Mouse (Mus musculus) midbrain, embryonic 10.5 days (tissue): ENCODE results near the gene Defb25. TPM values are rescaled to one million over a fixed set of nuclear protein-coding genes. Genes with fewer than 3 reads are reported as not detected.

Source experiments
- DNase-seq: peaks from one replicate; pipeline ENCODE4 v3.0.0-alpha.2; 2017; ENCODE audit warnings: low spot score
- H3K27ac ChIP-seq: fragments of 300-500 bp; sonication (generic); replicated peaks from 2 replicates; pipeline ENCODE4 v1.5.1; 2016; ENCODE audit warnings: mild to moderate bottlenecking
- H3K27me3 ChIP-seq: fragments of 300-500 bp; sonication (generic); 2 replicates; pipeline ENCODE4 v1.6.1; 2016; ENCODE audit warnings: low read depth, mild to moderate bottlenecking; ENCODE audit not compliant: poor library complexity, severe bottlenecking
- H3K36me3 ChIP-seq: fragments of 300-500 bp; sonication (generic); 2 replicates; pipeline ENCODE4 v1.6.1; 2016; ENCODE audit warnings: mild to moderate bottlenecking, moderate library complexity
- H3K4me1 ChIP-seq: fragments of 300-500 bp; sonication (generic); 2 replicates; pipeline ENCODE4 v1.6.1; 2016
- H3K4me3 ChIP-seq: fragments of 300-500 bp; sonication (generic); 2 replicates; pipeline ENCODE4 v1.5.1; 2016; ENCODE audit warnings: mild to moderate bottlenecking, moderate library complexity
- H3K9me3 ChIP-seq: fragments of 300-500 bp; sonication (generic); replicated peaks from 2 replicates; pipeline ENCODE4 v1.6.1; 2016; ENCODE audit warnings: mild to moderate bottlenecking
- WGBS: fragments of 180-500 bp; shearing (Covaris S2); methylation state at CpG from one replicate; pipeline ENCODE4 v1.1.7; 2016; 5-methylcytosine and 5-hydroxymethylcytosine counted together
- polyA plus RNA-seq: library from polyadenylated mRNA; unstranded; fragments of >200 nt; fragmentation: Nextera tagmentation; extraction: Ambion mirVana; gene quantifications from 2 replicates; pipeline ENCODE4 v1.2.1, GENCODE M21; 2016

Defb25 gene
- polyA plus RNA-seq, 1 experiment from 2014 or later = not detected

DNA sequence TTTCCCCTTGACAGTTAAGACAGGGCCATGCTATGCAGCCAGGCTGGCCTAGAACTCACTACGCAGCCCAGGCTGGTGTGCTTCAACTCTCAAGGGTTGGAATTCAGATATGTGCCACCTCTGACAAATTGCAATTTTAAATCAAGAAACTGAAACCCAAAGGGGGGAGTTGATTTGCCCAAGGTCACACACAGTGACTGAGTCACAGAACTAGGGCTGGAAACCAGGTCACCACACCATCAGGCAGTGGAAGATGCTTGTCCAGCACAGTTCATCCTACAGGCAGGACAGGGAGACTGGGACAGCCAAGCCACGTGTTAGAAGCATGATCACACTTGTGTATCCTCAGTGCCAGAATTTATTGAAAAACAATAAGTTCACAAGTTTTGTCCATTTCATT is 1.7 kb upstream of the Defb25 start:
- H3K4me1 ChIP-seq = peaks cover 20% of the 10 kb centered on the region
- no peaks in the 10 kb centered on the region for H3K9me3 ChIP-seq
- no peak for DNase-seq
- H3K27me3 ChIP-seq = peaks cover 59% of the 10 kb centered on the region
- H3K36me3 ChIP-seq = no peaks in the 10 kb centered on the region
- no peak overlapping the region for H3K27ac ChIP-seq
- WGBS = 89% methylated on average over 2 of the region's 2 CpGs
- H3K4me3 ChIP-seq = no peak overlapping the region

DNA sequence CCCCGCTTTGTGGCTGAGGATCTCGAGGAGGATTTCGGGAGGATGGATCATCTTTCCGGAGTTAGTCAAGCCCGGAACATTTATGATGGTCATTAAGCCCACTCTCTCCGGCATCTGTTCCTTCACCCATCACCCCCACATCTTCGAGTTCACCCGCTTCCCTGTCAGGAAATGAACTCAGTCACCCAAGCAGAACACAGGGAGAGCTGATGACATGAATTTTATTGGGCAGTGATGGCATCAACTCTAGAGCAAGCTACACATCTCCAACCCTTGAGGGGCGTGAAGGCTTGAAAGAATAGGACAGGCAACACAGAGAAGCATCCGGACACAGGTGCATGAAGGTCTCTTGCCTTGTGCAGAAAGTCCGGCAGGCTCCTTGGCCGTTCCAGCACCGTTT is 702 bp downstream of the Defb25 start:
- WGBS = 90% methylated on average over 13 of the region's 13 CpGs
- Histone ChIP-seq H3K9me3 (no peaks in the 10 kb centered on the region), H3K4me1 (peaks cover 12% of the 10 kb centered on the region)

DNA sequence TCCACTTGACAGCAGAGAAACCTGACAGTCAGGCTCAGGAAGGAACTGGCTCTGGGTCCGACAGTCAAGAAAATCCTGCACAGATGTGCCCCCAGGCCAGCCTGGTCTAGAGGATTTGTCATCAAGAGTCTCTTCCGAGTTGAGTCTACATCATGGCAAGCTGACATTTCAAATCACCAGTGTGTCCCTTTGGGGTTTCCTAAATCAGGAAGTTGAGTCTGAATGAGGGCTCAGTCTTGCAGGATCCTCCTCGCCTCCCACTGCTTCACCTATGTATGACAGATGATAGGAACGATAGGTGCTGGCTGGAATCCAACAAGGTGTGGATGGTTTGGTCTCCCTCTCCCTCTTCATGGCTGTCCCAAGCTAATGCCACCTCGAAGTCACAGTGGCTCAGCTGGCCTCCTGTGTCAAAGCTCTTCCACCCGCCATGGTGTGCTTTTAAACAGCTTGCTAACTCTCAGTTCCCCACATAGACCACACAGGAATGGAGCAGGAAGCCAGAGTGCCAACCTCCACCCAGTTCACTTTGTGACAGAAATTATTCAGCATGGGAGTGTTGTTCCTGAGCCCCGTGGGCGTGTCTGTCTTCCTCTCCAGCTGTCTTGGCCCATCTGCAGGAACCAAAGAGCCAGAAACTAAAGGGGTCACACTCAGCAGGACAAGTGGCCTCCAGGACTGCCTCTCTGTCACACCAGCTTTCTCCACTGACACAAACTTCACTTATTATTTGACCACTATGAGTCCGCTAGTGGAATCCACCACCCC is 2.3 kb downstream of the Defb25 start:
- Histone ChIP-seq H3K27ac (no peak overlapping the region), H3K36me3 (no peaks in the 10 kb centered on the region), H3K27me3 (peaks cover 19% of the 10 kb centered on the region), H3K4me3 (no peak overlapping the region), H3K9me3 (no peaks in the 10 kb centered on the region), H3K4me1 (peaks cover 4% of the 10 kb centered on the region; the same call in 1 of the 2 replicates)
- 78% methylated on average over 9 of the region's 9 CpGs for WGBS
- DNase-seq = no peak

More for the DNA sequence above, 702 bp downstream of the Defb25 start:
- no peak for DNase-seq
- H3K27ac ChIP-seq = no peak overlapping the region
- H3K27me3 ChIP-seq = peaks cover 35% of the 10 kb centered on the region
- H3K4me3 ChIP-seq = no peak overlapping the region
- no peaks in the 10 kb centered on the region for H3K36me3 ChIP-seq

DNA sequence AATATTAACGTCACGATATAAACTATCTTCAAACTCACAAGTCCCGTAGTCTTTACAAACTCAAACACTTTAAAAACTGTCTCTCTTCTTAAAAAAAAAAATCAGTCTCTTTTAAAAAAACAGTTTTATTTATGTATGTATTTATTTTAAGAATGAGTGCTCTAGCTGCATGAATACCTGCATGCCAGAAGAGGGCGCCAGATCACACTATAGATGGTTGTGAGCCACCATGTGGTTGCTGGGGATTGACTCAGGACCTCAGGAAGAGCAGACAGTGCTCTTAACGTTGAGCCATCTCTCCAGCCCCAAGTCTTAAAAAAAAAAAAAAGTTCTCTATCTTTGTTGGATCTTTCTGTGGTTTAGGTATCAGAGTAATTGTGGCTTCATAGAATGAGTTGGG is 5.5 kb downstream of the Defb25 start:
- Histone ChIP-seq H3K36me3 (no peaks in the 10 kb centered on the region), H3K27me3 (no peaks in the 10 kb centered on the region), H3K4me1 (peaks cover under 1% of the 10 kb centered on the region), H3K9me3 (no peaks in the 10 kb centered on the region), H3K4me3 (no peak overlapping the region), H3K27ac (no peak overlapping the region)
- 58% methylated on average over 5 of the region's 5 CpGs for WGBS
- DNase-seq = no peak

DNA sequence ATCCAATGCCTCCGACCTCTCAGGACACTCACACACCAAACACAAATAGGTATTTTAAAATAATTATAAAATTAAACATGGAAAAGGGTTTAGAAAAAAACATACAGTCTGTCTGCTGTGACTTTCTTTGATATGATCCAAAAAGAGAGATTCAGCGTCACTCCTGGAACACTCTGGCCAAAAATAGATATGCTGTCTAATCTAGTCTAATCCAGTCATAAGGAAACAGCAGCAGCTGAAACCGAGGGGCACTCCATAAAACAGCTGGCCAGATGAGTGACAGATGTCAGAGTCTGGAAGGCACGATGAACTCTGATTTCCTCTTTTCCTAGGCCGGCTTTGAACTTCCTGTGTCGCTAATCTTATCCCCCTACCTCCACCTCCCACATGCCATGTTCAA is 6.4 kb downstream of the Defb25 start:
- DNase-seq = no peak
- H3K27ac ChIP-seq = no peak overlapping the region
- 81% methylated on average over 6 of the region's 6 CpGs for WGBS
- H3K9me3 ChIP-seq = no peaks in the 10 kb centered on the region
- H3K4me1 ChIP-seq = peaks cover 10% of the 10 kb centered on the region
- no peaks in the 10 kb centered on the region for H3K36me3 ChIP-seq
- no peak overlapping the region for H3K4me3 ChIP-seq
- no peaks in the 10 kb centered on the region for H3K27me3 ChIP-seq

DNA sequence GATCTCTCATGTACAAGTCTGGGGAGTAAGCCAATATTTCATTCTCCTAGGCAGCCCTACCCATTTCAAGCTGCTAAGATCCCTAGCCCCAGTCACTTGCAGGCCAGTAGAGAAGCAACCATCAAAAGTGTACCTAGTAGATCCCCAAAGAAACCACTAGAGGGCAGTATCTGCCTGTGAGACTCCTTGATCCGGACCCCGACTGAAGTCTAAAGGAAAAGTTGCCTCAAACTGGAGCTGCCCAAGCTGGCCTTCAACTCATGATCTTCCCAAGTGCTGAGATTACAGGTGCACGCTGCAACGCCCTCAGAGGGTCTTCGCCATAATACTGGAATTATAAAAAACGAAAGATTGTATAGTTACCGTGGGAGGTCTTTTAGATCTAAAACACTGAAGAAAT is 7.3 kb downstream of the Defb25 start:
- no peak overlapping the region for H3K4me3 ChIP-seq
- 13% methylated on average over 7 of the region's 7 CpGs for WGBS
- no peaks in the 10 kb centered on the region for H3K36me3 ChIP-seq
- no peaks in the 10 kb centered on the region for H3K27me3 ChIP-seq
- no peaks in the 10 kb centered on the region for H3K9me3 ChIP-seq
- peaks cover 10% of the 10 kb centered on the region for H3K4me1 ChIP-seq
- peak; percentile 60 for DNase-seq
- no peak overlapping the region for H3K27ac ChIP-seq

DNA sequence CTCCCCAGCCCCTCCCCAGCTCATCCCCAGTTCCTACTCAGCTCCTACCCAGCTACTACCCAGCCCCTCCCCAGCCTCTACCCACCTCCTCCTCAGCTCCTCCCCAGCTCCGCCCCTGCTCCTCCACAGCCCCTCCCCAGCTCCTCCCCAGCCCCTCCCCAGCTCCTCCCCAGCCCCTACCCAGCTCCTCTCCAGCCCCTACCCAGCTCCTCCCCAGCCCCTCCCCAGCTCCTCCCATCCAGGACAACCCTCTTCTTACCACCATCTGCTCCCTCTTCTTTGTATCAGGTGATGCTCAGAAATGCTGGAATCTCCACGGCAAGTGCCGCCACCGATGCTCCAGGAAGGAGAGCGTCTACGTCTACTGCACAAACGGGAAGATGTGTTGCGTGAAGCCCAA is 10.7 kb downstream of the Defb25 start:
- Histone ChIP-seq H3K36me3 (no peaks in the 10 kb centered on the region), H3K4me3 (no peak overlapping the region), H3K27ac (no peak overlapping the region), H3K27me3 (no peaks in the 10 kb centered on the region), H3K4me1 (peaks cover 10% of the 10 kb centered on the region), H3K9me3 (no peaks in the 10 kb centered on the region)
- 35% methylated on average over 8 of the region's 8 CpGs for WGBS
- no peak for DNase-seq

DNA sequence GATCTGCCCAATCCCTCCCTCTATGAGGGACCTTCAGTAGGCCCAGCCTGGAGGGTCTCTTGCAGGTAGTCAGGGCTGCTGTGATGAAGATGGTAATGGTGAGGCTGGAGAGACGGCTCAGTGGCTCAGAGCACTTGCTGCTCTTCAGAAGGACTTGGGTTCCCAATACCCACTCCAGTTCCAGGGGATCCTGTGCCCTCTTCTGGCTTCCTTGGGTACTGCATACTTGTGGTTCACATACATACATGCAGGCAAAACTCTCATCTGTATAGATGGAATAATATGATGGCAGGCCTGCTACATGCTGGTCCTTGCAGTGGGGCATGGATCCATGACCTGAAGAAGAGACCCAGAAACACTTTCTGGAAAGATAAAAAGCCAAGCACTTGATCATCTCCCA is 14.1 kb downstream of the Defb25 start:
- WGBS = 92% methylated on average over 1 of the region's 1 CpGs
- DNase-seq = no peak

DNA sequence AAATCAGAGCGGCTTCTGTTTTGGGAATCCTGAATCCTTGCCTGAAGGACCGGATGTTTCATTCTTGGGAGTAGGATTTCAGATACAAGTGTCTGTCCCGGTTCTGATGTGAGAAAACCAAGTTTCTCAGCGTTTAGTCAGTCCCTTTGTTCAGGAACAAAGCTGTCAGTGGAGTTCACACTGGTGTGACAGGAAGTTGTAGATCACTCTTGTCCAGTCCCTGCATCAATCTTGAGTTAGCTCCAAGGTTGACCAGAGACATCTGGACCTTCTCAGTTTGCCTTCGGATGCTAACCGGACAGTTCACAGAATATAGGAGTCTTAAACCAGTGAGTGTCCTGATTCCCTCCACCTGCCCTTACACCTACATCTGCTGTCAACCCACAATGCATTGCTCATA is 15.1 kb downstream of the Defb25 start:
- no peak overlapping the region for H3K4me3 ChIP-seq
- no peak for DNase-seq
- 78% methylated on average over 6 of the region's 6 CpGs for WGBS

More for the DNA sequence above, 14.1 kb downstream of the Defb25 start:
- Histone ChIP-seq H3K27me3 (no peaks in the 10 kb centered on the region), H3K9me3 (no peaks in the 10 kb centered on the region), H3K36me3 (no peaks in the 10 kb centered on the region), H3K4me3 (no peak overlapping the region), H3K4me1 (peaks cover 10% of the 10 kb centered on the region), H3K27ac (no peak overlapping the region)

DNA sequence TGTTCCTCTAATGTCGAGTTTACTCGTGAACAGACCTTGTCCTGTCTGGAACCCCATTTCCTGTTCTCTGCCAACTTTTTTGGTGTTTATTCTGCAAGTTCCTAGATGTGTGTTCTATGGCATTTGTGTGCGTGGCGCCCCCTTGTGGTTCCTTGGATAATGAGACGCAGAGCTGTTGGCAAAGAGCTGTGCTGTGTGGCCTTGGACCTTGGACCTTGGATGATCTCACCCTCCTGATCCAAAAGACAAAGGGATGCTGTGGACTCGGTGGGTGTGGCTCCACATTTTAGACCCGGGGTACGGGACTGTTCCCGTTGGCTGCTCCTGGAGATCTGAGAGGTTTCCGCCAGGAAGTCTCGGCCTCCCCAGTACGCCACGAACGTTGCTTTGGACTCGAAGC is 18.8 kb downstream of the Defb25 start, which contains the start of gene Defb36:
TSS of gene Defb36 (plus strand) at position 271 of the 400 bp plus-strand sequence.
- no peak within 1 kb of the TSS for H3K27ac ChIP-seq
- H3K36me3 ChIP-seq = no peaks in the 10 kb centered on the region
- H3K9me3 ChIP-seq = no peaks in the 10 kb centered on the region
- H3K4me3 ChIP-seq = no peak within 1 kb of the TSS
- 84% methylated on average over 15 of the region's 15 CpGs for WGBS
- DNase-seq = no peak
- H3K4me1 ChIP-seq = no peaks in the 10 kb centered on the region
- no peaks in the 10 kb centered on the region for H3K27me3 ChIP-seq

More for the DNA sequence above, 15.1 kb downstream of the Defb25 start:
- Histone ChIP-seq H3K27ac (no peak overlapping the region), H3K4me1 (peaks cover 10% of the 10 kb centered on the region), H3K27me3 (no peaks in the 10 kb centered on the region), H3K36me3 (no peaks in the 10 kb centered on the region), H3K9me3 (no peaks in the 10 kb centered on the region)

DNA sequence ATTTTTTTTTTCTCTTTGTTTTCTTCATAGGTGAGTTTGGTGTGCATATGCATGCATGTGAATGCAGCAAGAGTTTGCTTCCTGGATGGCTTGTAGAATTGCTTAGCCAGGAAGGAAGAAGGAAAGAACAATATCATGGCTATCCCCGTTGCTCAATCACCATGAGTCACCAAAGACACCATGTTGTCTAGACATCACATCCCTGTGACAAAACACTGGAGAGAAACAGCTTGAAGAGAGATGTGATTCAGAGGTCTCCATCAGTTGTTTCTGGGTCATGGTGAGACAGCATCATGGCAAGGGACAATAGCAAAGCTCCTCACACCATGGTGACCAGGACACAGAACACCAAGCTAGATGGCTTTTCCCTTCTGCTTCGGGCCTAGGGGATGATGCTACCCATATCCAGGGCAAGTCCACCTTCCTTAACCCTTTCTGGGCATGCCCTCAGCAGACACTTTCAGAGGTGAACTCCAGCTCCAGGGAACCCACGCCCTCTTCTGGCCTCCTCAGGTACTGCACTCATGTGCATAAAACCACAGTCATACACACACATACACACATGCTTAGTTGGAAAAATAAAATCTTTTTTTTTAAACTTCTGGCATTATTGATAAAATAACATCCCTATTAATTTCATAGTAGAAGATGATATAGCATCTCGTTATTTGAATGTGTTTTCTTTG is 21.4 kb downstream of the Defb25 start:
- 73% methylated on average over 4 of the region's 4 CpGs for WGBS

DNA sequence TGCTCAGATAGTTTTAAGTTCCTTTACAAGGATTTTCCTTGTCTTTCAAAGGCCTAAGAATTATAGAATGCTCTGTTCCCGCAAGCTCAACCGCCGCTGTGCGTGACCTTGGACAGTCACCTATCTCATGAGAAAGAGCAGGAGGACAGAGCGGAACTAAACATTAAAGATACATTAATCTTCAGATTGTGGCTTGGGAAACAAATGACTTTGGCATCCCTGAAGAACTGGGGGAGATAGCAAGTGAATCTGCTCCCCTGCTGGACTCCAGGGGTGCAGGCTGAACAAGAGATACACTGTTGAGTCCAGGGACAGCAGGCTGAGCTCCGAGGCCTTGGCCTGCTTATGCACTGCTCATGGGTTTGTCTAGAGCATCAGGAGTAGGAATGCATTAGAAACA is 22.8 kb downstream of the Defb25 start:
- H3K27me3 ChIP-seq = no peaks in the 10 kb centered on the region
- H3K27ac ChIP-seq = no peak overlapping the region
- DNase-seq = no peak
- 92% methylated on average over 6 of the region's 6 CpGs for WGBS
- H3K36me3 ChIP-seq = no peaks in the 10 kb centered on the region
- H3K4me3 ChIP-seq = no peak overlapping the region
- H3K4me1 ChIP-seq = no peaks in the 10 kb centered on the region
- no peaks in the 10 kb centered on the region for H3K9me3 ChIP-seq

More for the DNA sequence above, 21.4 kb downstream of the Defb25 start:
- H3K36me3 ChIP-seq = no peaks in the 10 kb centered on the region
- H3K27ac ChIP-seq = no peak overlapping the region
- no peaks in the 10 kb centered on the region for H3K27me3 ChIP-seq
- no peaks in the 10 kb centered on the region for H3K9me3 ChIP-seq
- DNase-seq = no peak
- no peaks in the 10 kb centered on the region for H3K4me1 ChIP-seq
- no peak overlapping the region for H3K4me3 ChIP-seq

DNA sequence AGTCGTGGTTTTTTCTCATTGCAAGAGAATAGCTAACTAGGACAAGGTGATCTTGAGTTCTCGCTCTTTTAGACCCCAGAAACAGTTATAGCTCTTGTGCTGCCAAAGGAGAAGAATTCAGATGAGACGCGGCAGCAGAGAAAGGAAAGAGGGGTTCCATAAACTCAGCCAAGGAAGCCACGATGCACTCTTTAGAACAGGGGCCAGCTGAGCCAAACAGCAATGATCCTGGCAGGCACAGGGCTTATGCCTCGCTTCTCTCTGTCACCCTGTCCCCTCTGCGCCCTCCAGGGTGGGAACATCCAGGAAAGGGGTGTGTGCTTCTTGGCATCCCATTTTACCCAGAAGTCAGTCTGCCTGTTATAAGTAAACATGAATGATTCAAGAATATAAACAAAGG is 23.6 kb downstream of the Defb25 start, which contains the start of gene Defb45:
TSS of gene Defb45 (minus strand) at position 101 of the 400 bp plus-strand sequence.
- 75% methylated on average over 7 of the region's 7 CpGs for WGBS
- DNase-seq = no peak
- Histone ChIP-seq H3K9me3 (no peaks in the 10 kb centered on the region), H3K4me3 (no peak within 1 kb of the TSS), H3K27ac (no peak within 1 kb of the TSS), H3K27me3 (no peaks in the 10 kb centered on the region), H3K4me1 (no peaks in the 10 kb centered on the region), H3K36me3 (no peaks in the 10 kb centered on the region)
